In genomic region chr4:58077536-58077935, GRCm38 (mm10) we compare ENCODE assay signal across 4 mouse cellular contexts.
"Had no signal": no experiment of that assay in that cellular context is flagged by ENCODE, and none has a peak within 500 bp of the region (broad histone marks: within the 10 kb centered on the region; RNA-seq: fewer than 3 reads in every experiment).

No protein-coding gene starts in this region.

- DNase-seq: lung, adult 18-20 months; thymus, adult 2 months; thymus, postnatal 25 days; thymus, postnatal 4 days had no signal
